Mouse (Mus musculus): Measurements from ENCODE around the gene Hscb. TPM values are rescaled to one million over a fixed set of nuclear protein-coding genes. Genes with fewer than 3 reads are reported as not detected.

Gene Hscb
- polyA plus RNA-seq, 1 experiment from 2014 or later: 28.7 TPM

DNA sequence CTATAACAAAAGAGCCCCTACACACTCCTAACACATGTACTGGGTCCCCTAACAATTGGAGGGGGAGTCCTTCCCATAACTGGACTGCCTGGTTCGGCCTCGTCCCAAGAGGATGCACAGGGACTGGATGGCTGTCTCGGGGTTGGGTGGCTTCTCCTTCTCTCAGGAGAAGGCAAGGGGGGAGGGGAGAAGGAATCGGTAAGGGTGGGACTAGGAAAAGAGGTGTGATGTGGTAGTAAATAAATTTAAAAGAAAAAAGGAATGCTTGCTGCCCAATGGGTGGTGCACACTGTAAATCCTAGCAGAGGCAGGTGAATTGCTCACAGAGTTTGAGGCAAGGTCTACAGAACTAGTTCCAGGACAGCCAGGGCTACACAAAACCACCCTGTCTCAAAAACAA, 33.4 kb downstream of the Hscb start:
- 91% methylated on average over 4 of the region's 4 CpGs for WGBS
- no peak overlapping the region for H3K4me3 ChIP-seq (ENCODE audit: low read depth, low read length)
- H3K36me3 ChIP-seq (replicated peaks; ENCODE audit: control insufficient read depth, insufficient read depth, low read depth, low read length): peaks cover 3% of the 10 kb centered on the region; the same call in 1 of the 2 replicates
- no peaks in the 10 kb centered on the region for H3K9me3 ChIP-seq (replicated peaks; ENCODE audit: control insufficient read depth, low read length)
- H3K27me3 ChIP-seq (ENCODE audit: control insufficient read depth, insufficient read depth, low read length): no peaks in the 10 kb centered on the region
- H3K4me2 ChIP-seq (ENCODE audit: low read depth, low read length): no peak overlapping the region
- no peak overlapping the region for H3K9ac ChIP-seq (replicated peaks; ENCODE audit: low read length)
- peaks cover 5% of the 10 kb centered on the region for H3K4me1 ChIP-seq (ENCODE audit: control insufficient read depth, insufficient read depth, low read length)
- no peak for ATAC-seq (replicated peaks; ENCODE audit: insufficient number of reproducible peaks, low FRiP score, low TSS enrichment, low read depth)
- no peak for DNase-seq (ENCODE audit: low spot score)
- no peak overlapping the region for H3K27ac ChIP-seq (replicated peaks; ENCODE audit: low read depth, low read length)

- Histone ChIP-seq H3K36me3 (replicated peaks; ENCODE audit: control insufficient read depth, insufficient read depth, low read depth, low read length) (peaks cover 3% of the 10 kb centered on the region), H3K9me3 (replicated peaks; ENCODE audit: control insufficient read depth, low read length) (no peaks in the 10 kb centered on the region), H3K4me2 (ENCODE audit: low read depth, low read length) (no peak overlapping the region), H3K4me3 (ENCODE audit: low read depth, low read length) (no peak overlapping the region), H3K4me1 (ENCODE audit: control insufficient read depth, insufficient read depth, low read length) (peaks cover 5% of the 10 kb centered on the region), H3K9ac (replicated peaks; ENCODE audit: low read length) (no peak overlapping the region), H3K27me3 (ENCODE audit: control insufficient read depth, insufficient read depth, low read length) (no peaks in the 10 kb centered on the region), H3K27ac (replicated peaks; ENCODE audit: low read depth, low read length) (no peak overlapping the region)
- DNase-seq (ENCODE audit: low spot score): no peak
- ATAC-seq (replicated peaks; ENCODE audit: insufficient number of reproducible peaks, low FRiP score, low TSS enrichment, low read depth): no peak
- WGBS: 89% methylated on average over 7 of the region's 7 CpGs
These were observed 35.4 kb downstream of the Hscb start for GRCm38 (mm10) chr5:110804012-110804743.

DNA sequence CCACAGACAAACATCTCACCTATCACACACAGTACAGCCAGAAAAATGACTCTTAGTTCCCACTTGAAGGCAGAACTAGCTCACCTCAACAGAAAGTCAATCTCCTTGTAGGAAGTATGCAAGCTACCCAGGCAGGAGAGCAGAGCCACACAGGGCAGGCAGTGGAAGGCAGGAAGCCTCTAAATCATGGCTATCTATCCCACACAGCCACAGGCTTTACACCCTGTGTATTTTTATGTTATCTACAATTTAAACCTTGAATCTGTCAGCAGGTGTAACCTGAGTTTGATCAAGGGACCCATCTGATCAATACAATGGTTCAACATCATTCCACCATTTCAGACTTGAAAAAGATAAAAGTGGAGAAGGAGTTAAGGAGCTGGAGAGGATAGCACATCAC, 36.8 kb downstream of the Hscb start:
- Histone ChIP-seq H3K36me3 (replicated peaks; ENCODE audit: control insufficient read depth, insufficient read depth, low read depth, low read length) (peaks cover 5% of the 10 kb centered on the region), H3K4me2 (ENCODE audit: low read depth, low read length) (no peak overlapping the region), H3K27me3 (ENCODE audit: control insufficient read depth, insufficient read depth, low read length) (no peaks in the 10 kb centered on the region), H3K9ac (replicated peaks; ENCODE audit: low read length) (no peak overlapping the region), H3K9me3 (replicated peaks; ENCODE audit: control insufficient read depth, low read length) (no peaks in the 10 kb centered on the region), H3K4me3 (ENCODE audit: low read depth, low read length) (no peak overlapping the region), H3K27ac (replicated peaks; ENCODE audit: low read depth, low read length) (no peak overlapping the region), H3K4me1 (ENCODE audit: control insufficient read depth, insufficient read depth, low read length) (peaks cover 3% of the 10 kb centered on the region)
- ATAC-seq (replicated peaks; ENCODE audit: insufficient number of reproducible peaks, low FRiP score, low TSS enrichment, low read depth) (no peak), DNase-seq (ENCODE audit: low spot score) (no peak)

GRCm38 (mm10) chr5:110802186-110802585, 37.4 kb downstream of the Hscb start:
- H3K9me3 ChIP-seq (replicated peaks; ENCODE audit: control insufficient read depth, low read length): no peaks in the 10 kb centered on the region
- H3K4me3 ChIP-seq (ENCODE audit: low read depth, low read length): no peak overlapping the region
- ATAC-seq (replicated peaks; ENCODE audit: insufficient number of reproducible peaks, low FRiP score, low TSS enrichment, low read depth) (no peak), DNase-seq (ENCODE audit: low spot score) (no peak)
- no peaks in the 10 kb centered on the region; the same call in 1 of the 2 replicates for H3K4me1 ChIP-seq (ENCODE audit: control insufficient read depth, insufficient read depth, low read length)
- H3K4me2 ChIP-seq (ENCODE audit: low read depth, low read length): no peak overlapping the region
- H3K27me3 ChIP-seq (ENCODE audit: control insufficient read depth, insufficient read depth, low read length): no peaks in the 10 kb centered on the region
- 81% methylated on average over 4 of the region's 4 CpGs for WGBS
- no peak overlapping the region for H3K9ac ChIP-seq (replicated peaks; ENCODE audit: low read length)
- H3K36me3 ChIP-seq (replicated peaks; ENCODE audit: control insufficient read depth, insufficient read depth, low read depth, low read length): peaks cover 8% of the 10 kb centered on the region
- H3K27ac ChIP-seq (replicated peaks; ENCODE audit: low read depth, low read length): no peak overlapping the region

- H3K9me3 ChIP-seq (replicated peaks; ENCODE audit: control insufficient read depth, low read length): no peaks in the 10 kb centered on the region
- H3K27ac ChIP-seq (replicated peaks; ENCODE audit: low read depth, low read length): no peak overlapping the region
- WGBS: 81% methylated on average over 3 of the region's 3 CpGs
- peaks cover 9% of the 10 kb centered on the region for H3K36me3 ChIP-seq (replicated peaks; ENCODE audit: control insufficient read depth, insufficient read depth, low read depth, low read length)
- no peak overlapping the region for H3K9ac ChIP-seq (replicated peaks; ENCODE audit: low read length)
- ATAC-seq (replicated peaks; ENCODE audit: insufficient number of reproducible peaks, low FRiP score, low TSS enrichment, low read depth) (no peak), DNase-seq (ENCODE audit: low spot score) (no peak)
- H3K4me2 ChIP-seq (ENCODE audit: low read depth, low read length): no peak overlapping the region
- H3K27me3 ChIP-seq (ENCODE audit: control insufficient read depth, insufficient read depth, low read length): no peaks in the 10 kb centered on the region
- no peak overlapping the region for H3K4me3 ChIP-seq (ENCODE audit: low read depth, low read length)
- H3K4me1 ChIP-seq (ENCODE audit: control insufficient read depth, insufficient read depth, low read length): no peaks in the 10 kb centered on the region
These were observed 38.4 kb downstream of the Hscb start for GRCm38 (mm10) chr5:110801036-110801624.

DNA sequence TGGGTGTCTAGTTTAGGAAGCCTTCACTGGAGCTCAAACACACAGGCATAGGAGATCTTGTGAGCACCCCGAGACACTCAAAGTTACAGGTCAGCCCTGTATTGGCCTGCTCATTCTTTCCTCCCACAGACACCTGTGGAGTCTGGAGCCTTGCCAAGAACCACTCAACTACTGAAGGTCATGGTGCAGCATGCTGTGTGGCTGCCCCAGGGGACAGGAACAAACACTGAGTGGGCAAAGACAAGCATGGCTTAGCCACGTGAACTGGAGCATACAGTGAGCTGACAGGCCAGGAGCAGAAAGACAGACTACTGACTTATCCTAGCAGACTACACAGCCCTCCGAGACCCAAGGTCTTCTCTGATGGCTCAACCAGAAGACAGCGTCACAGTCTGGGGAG, 41.9 kb downstream of the Hscb start:
- DNase-seq (ENCODE audit: low spot score) (no peak), ATAC-seq (replicated peaks; ENCODE audit: insufficient number of reproducible peaks, low FRiP score, low TSS enrichment, low read depth) (no peak)
- no peak overlapping the region for H3K4me2 ChIP-seq (ENCODE audit: low read depth, low read length)
- H3K9ac ChIP-seq (replicated peaks; ENCODE audit: low read length): no peak overlapping the region
- H3K4me3 ChIP-seq (ENCODE audit: low read depth, low read length): no peak overlapping the region
- H3K9me3 ChIP-seq (replicated peaks; ENCODE audit: control insufficient read depth, low read length): no peaks in the 10 kb centered on the region
- 90% methylated on average over 4 of the region's 4 CpGs for WGBS
- no peaks in the 10 kb centered on the region for H3K27me3 ChIP-seq (ENCODE audit: control insufficient read depth, insufficient read depth, low read length)
- H3K36me3 ChIP-seq (replicated peaks; ENCODE audit: control insufficient read depth, insufficient read depth, low read depth, low read length): peaks cover 19% of the 10 kb centered on the region
- no peak overlapping the region for H3K27ac ChIP-seq (replicated peaks; ENCODE audit: low read depth, low read length)
- H3K4me1 ChIP-seq (ENCODE audit: control insufficient read depth, insufficient read depth, low read length): no peaks in the 10 kb centered on the region

- no peak overlapping the region for H3K9ac ChIP-seq (replicated peaks; ENCODE audit: low read length)
- no peak overlapping the region for H3K4me3 ChIP-seq (ENCODE audit: low read depth, low read length)
- ATAC-seq (replicated peaks; ENCODE audit: insufficient number of reproducible peaks, low FRiP score, low TSS enrichment, low read depth) (no peak), DNase-seq (ENCODE audit: low spot score) (no peak)
- H3K9me3 ChIP-seq (replicated peaks; ENCODE audit: control insufficient read depth, low read length): no peaks in the 10 kb centered on the region
- H3K4me1 ChIP-seq (ENCODE audit: control insufficient read depth, insufficient read depth, low read length): no peaks in the 10 kb centered on the region
- peaks cover 35% of the 10 kb centered on the region for H3K36me3 ChIP-seq (replicated peaks; ENCODE audit: control insufficient read depth, insufficient read depth, low read depth, low read length)
- no peaks in the 10 kb centered on the region for H3K27me3 ChIP-seq (ENCODE audit: control insufficient read depth, insufficient read depth, low read length)
- H3K4me2 ChIP-seq (ENCODE audit: low read depth, low read length): no peak overlapping the region
- no peak overlapping the region for H3K27ac ChIP-seq (replicated peaks; ENCODE audit: low read depth, low read length)
- 94% methylated on average over 7 of the region's 7 CpGs for WGBS
These were observed 45.2 kb downstream of the Hscb start for GRCm38 (mm10) chr5:110794363-110794762.

GRCm38 (mm10) chr5:110788684-110789083, 50.9 kb downstream of the Hscb start:
- no peak overlapping the region for H3K4me2 ChIP-seq (ENCODE audit: low read depth, low read length)
- peaks cover 26% of the 10 kb centered on the region for H3K36me3 ChIP-seq (replicated peaks; ENCODE audit: control insufficient read depth, insufficient read depth, low read depth, low read length)
- H3K27me3 ChIP-seq (ENCODE audit: control insufficient read depth, insufficient read depth, low read length): no peaks in the 10 kb centered on the region
- 67% methylated on average over 5 of the region's 5 CpGs for WGBS
- DNase-seq (ENCODE audit: low spot score) (peak; percentile 71), ATAC-seq (replicated peaks; ENCODE audit: insufficient number of reproducible peaks, low FRiP score, low TSS enrichment, low read depth) (peak; percentile 49; the same call in 1 of the 2 replicates)
- no peaks in the 10 kb centered on the region for H3K9me3 ChIP-seq (replicated peaks; ENCODE audit: control insufficient read depth, low read length)
- no peak overlapping the region for H3K27ac ChIP-seq (replicated peaks; ENCODE audit: low read depth, low read length)
- no peaks in the 10 kb centered on the region for H3K4me1 ChIP-seq (ENCODE audit: control insufficient read depth, insufficient read depth, low read length)
- H3K9ac ChIP-seq (replicated peaks; ENCODE audit: low read length): no peak overlapping the region
- no peak overlapping the region for H3K4me3 ChIP-seq (ENCODE audit: low read depth, low read length)
